Mouse (Mus musculus) forebrain, embryonic 15.5 days (tissue): ENCODE measurements around the gene Kif1b. TPM values are rescaled to one million over a fixed set of nuclear protein-coding genes. Genes with fewer than 3 reads are reported as not detected.
A peak's percentile ranks its signal among the peaks of the same experiment; 100 is the strongest.

Experiments used
- ATAC-seq: fragments of 200-750 bp; cut with Nextera tagmentation; replicated peaks from 2 replicates; pipeline ENCODE4 v1.8.0; 2017; ENCODE audit warnings: mild to moderate bottlenecking, moderate TSS enrichment, moderate library complexity
- H3K27ac ChIP-seq: fragments of 300-500 bp; sonication (generic); replicated peaks from 2 replicates; pipeline ENCODE4 v1.5.1; 2015; ENCODE audit warnings: mild to moderate bottlenecking, inconsistent platforms
- H3K27me3 ChIP-seq: fragments of 300-500 bp; sonication (generic); 2 replicates; pipeline ENCODE4 v1.6.1; 2015; ENCODE audit warnings: inconsistent platforms
- H3K36me3 ChIP-seq: fragments of 300-500 bp; sonication (generic); 2 replicates; pipeline ENCODE4 v1.6.1; 2015; ENCODE audit warnings: mild to moderate bottlenecking, inconsistent platforms
- H3K4me1 ChIP-seq: fragments of 300-500 bp; sonication (generic); 2 replicates; pipeline ENCODE4 v1.6.1; 2015; ENCODE audit warnings: inconsistent platforms
- H3K4me2 ChIP-seq: fragments of 300-500 bp; sonication (generic); replicated peaks from 2 replicates; pipeline ENCODE4 v1.6.1; 2015; ENCODE audit warnings: mild to moderate bottlenecking, inconsistent platforms
- H3K4me3 ChIP-seq: fragments of 300-500 bp; sonication (generic); 2 replicates; pipeline ENCODE4 v1.5.1; 2015; ENCODE audit warnings: mild to moderate bottlenecking, inconsistent platforms
- H3K9ac ChIP-seq: fragments of 300-500 bp; sonication (generic); replicated peaks from 2 replicates; pipeline ENCODE4 v1.6.1; 2015; ENCODE audit warnings: mild to moderate bottlenecking, inconsistent platforms
- H3K9me3 ChIP-seq: fragments of 300-500 bp; sonication (generic); 2 replicates; pipeline ENCODE4 v1.6.1; 2016; ENCODE audit warnings: inconsistent platforms
- WGBS: fragments of 180-500 bp; shearing (Covaris S2); methylation state at CpG from one replicate; pipeline ENCODE4 v1.1.7; 2015; ENCODE audit warnings: mixed read lengths; 5-methylcytosine and 5-hydroxymethylcytosine counted together
- polyA plus RNA-seq: library from polyadenylated mRNA; unstranded; fragments of >200 nt; fragmentation: Nextera tagmentation; extraction: Ambion mirVana; gene quantifications from 2 replicates; pipeline ENCODE4 v1.2.1, GENCODE M21; 2015

The Kif1b gene
- polyA plus RNA-seq, 1 experiment from 2014 or later: 141 TPM

- H3K4me1 ChIP-seq: peaks cover 30% of the 10 kb centered on the region
- no peak overlapping the region for H3K9ac ChIP-seq
- H3K4me3 ChIP-seq: no peak overlapping the region
- H3K9me3 ChIP-seq: no peaks in the 10 kb centered on the region
- H3K27me3 ChIP-seq: no peaks in the 10 kb centered on the region
- ATAC-seq: no peak
- 82% methylated on average over 8 of the region's 8 CpGs for WGBS
- H3K4me2 ChIP-seq: no peak overlapping the region
- no peak overlapping the region for H3K27ac ChIP-seq
- H3K36me3 ChIP-seq: peaks cover 25% of the 10 kb centered on the region
These were observed 21.0 kb downstream of the Kif1b start for GRCm38 (mm10) chr4:149286287-149287137.

GRCm38 (mm10) chr4:149285691-149286090, 21.8 kb downstream of the Kif1b start:
- Histone ChIP-seq H3K9me3 (no peaks in the 10 kb centered on the region), H3K4me3 (no peak overlapping the region), H3K9ac (no peak overlapping the region), H3K27me3 (no peaks in the 10 kb centered on the region), H3K36me3 (peaks cover 20% of the 10 kb centered on the region), H3K4me1 (peaks cover 30% of the 10 kb centered on the region), H3K27ac (no peak overlapping the region), H3K4me2 (no peak overlapping the region)
- WGBS: 77% methylated on average over 1 of the region's 1 CpGs
- no peak for ATAC-seq

DNA sequence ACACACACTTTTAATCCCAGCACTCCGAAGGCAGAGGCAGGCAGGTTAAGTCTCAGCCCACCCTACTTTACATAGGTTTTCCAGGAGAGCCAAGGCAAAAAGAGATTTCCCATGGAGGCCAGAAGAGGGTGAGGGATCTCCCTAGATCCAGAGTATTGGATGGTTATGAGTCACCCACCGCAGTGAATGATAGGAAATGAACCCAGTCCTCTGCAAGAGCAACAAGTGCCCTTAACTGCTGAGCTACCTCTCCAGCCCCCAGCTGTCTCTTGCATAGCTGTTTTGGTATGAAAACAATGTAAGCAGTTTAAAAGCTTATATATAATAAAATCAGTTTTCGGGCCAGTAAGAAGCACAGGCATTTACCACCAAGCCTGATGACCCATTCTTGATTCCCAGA, 24.5 kb downstream of the Kif1b start:
- H3K36me3 ChIP-seq: 0 out of 2 replicates have a peak, but pooled peaks cover under 1% of the 10 kb centered on the region
- no peak overlapping the region for H3K27ac ChIP-seq
- no peaks in the 10 kb centered on the region for H3K27me3 ChIP-seq
- no peak overlapping the region for H3K4me3 ChIP-seq
- no peaks in the 10 kb centered on the region for H3K9me3 ChIP-seq
- 89% methylated on average over 3 of the region's 3 CpGs for WGBS
- no peak for ATAC-seq
- H3K9ac ChIP-seq: no peak overlapping the region
- H3K4me2 ChIP-seq: no peak overlapping the region
- peaks cover 38% of the 10 kb centered on the region for H3K4me1 ChIP-seq

GRCm38 (mm10) chr4:149282025-149282738, 25.3 kb downstream of the Kif1b start:
- no peaks in the 10 kb centered on the region for H3K36me3 ChIP-seq
- H3K27me3 ChIP-seq: no peaks in the 10 kb centered on the region
- ATAC-seq: no peak
- no peaks in the 10 kb centered on the region for H3K9me3 ChIP-seq
- peaks cover 46% of the 10 kb centered on the region for H3K4me1 ChIP-seq
- 75% methylated on average over 7 of the region's 7 CpGs for WGBS
- no peak overlapping the region for H3K4me3 ChIP-seq
- H3K9ac ChIP-seq: no peak overlapping the region
- H3K4me2 ChIP-seq: no peak overlapping the region
- no peak overlapping the region for H3K27ac ChIP-seq

DNA sequence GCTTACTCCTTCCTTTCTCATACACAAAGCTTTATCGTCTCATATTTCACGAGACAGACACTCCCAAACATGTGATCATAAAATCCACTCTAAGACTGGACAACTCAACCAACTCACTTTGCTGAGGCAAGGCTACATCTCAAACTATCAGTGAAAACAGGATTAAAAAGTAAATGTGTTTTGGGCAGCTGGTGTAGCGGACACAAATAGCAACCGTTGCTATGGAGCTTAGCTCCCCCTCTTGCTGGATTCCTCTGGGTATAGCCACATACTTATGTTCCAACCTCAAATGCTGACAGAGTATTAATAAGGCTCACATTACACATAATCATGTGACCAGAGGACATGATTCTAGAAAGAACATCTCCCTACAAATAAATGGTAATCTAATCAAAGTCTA, 29.9 kb downstream of the Kif1b start:
- ATAC-seq: peak; percentile 72; the same call in 1 of the 2 replicates
- Histone ChIP-seq H3K27me3 (no peaks in the 10 kb centered on the region), H3K4me2 (no peak overlapping the region), H3K4me3 (no peak overlapping the region), H3K9ac (no peak overlapping the region), H3K36me3 (peaks cover 31% of the 10 kb centered on the region), H3K4me1 (peaks cover 20% of the 10 kb centered on the region), H3K27ac (peak overlapping the region; percentile 43; the same call in 1 of the 2 replicates), H3K9me3 (no peaks in the 10 kb centered on the region)
- WGBS: 54% methylated on average over 4 of the region's 4 CpGs

GRCm38 (mm10) chr4:149273128-149273527, 34.4 kb downstream of the Kif1b start:
- Histone ChIP-seq H3K4me2 (no peak overlapping the region), H3K36me3 (peaks cover 62% of the 10 kb centered on the region), H3K4me1 (peaks cover 9% of the 10 kb centered on the region), H3K4me3 (no peak overlapping the region), H3K9ac (no peak overlapping the region), H3K27me3 (no peaks in the 10 kb centered on the region), H3K9me3 (no peaks in the 10 kb centered on the region), H3K27ac (no peak overlapping the region)
- no peak for ATAC-seq
- WGBS: 96% methylated on average over 1 of the region's 1 CpGs

- ATAC-seq: no peak
- peaks cover 80% of the 10 kb centered on the region for H3K36me3 ChIP-seq
- WGBS: 97% methylated on average over 6 of the region's 6 CpGs
- no peak overlapping the region for H3K27ac ChIP-seq
- H3K4me3 ChIP-seq: no peak overlapping the region
- no peaks in the 10 kb centered on the region for H3K27me3 ChIP-seq
- no peak overlapping the region for H3K4me2 ChIP-seq
- H3K9ac ChIP-seq: no peak overlapping the region
- no peaks in the 10 kb centered on the region for H3K9me3 ChIP-seq
- H3K4me1 ChIP-seq: no peaks in the 10 kb centered on the region
These were observed 37.0 kb downstream of the Kif1b start for GRCm38 (mm10) chr4:149270541-149270940.

DNA sequence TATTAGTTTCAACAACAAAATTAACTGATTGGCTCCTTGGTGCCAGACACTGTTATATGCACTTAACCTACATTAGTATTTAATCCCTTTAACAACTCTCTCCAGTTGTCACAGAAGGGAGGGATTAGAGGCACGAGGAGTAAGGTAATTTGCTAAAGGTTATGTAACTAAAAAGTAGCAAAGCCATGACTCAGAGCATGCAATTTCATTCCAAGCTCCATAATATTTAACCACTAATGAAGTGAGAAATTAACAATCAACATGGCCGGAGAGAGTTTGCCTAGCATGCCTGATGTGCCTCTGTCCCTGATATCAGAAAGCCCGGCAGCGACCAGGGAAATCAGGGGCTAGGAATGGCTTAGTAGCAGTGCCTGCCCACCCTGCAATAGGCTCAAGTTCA, 38.5 kb downstream of the Kif1b start:
- no peak overlapping the region for H3K9ac ChIP-seq
- no peak overlapping the region for H3K4me2 ChIP-seq
- peaks cover 71% of the 10 kb centered on the region for H3K36me3 ChIP-seq
- no peaks in the 10 kb centered on the region for H3K9me3 ChIP-seq
- H3K4me3 ChIP-seq: no peak overlapping the region
- no peaks in the 10 kb centered on the region for H3K27me3 ChIP-seq
- no peaks in the 10 kb centered on the region for H3K4me1 ChIP-seq
- H3K27ac ChIP-seq: no peak overlapping the region
- WGBS: 84% methylated on average over 4 of the region's 4 CpGs
- no peak for ATAC-seq

DNA sequence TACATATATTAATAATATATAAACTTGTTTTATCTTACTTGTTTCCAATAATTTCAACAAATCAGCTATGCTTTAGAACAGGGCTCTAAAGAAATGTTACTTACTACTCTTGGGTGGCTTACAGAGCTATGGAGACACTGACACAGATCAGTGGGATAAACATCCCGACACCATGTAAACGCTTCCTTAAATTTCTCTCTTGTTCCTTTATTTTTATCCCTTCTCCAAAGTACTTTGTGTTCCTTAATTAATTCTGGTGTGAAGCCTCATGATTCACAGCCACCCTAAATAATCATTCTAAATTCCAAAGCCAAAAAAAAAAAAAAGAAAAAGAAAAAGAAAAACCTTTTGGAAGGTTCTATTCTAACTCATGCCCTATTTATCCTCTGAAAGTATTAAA, 42.6 kb downstream of the Kif1b start:
- Histone ChIP-seq H3K4me2 (no peak overlapping the region), H3K4me3 (no peak overlapping the region), H3K27ac (no peak overlapping the region), H3K27me3 (no peaks in the 10 kb centered on the region), H3K36me3 (peaks cover 67% of the 10 kb centered on the region), H3K4me1 (no peaks in the 10 kb centered on the region), H3K9ac (no peak overlapping the region), H3K9me3 (no peaks in the 10 kb centered on the region)
- WGBS: 85% methylated on average over 2 of the region's 2 CpGs
- ATAC-seq: no peak

DNA sequence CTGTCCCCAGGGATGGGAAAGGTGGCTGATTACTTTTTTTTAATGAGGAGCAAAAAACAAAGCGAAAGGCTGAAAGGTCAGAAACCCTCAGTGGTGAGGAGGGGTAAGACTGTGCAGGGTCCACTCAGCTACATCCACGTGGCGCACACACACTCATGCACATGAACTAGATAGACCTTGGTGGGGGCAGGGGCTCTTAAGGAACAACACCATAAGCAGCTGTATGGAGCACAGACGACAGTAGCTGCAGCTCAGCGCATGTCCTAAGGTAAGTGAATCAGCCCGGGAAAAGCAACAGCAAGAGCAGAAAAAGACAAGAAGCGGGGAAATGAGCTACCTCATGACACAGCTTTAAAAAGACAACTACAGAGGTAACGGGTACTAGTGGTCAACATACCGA, 44.3 kb downstream of the Kif1b start:
- Histone ChIP-seq H3K4me2 (no peak overlapping the region), H3K27ac (no peak overlapping the region), H3K36me3 (peaks cover 67% of the 10 kb centered on the region), H3K27me3 (no peaks in the 10 kb centered on the region), H3K4me1 (no peaks in the 10 kb centered on the region), H3K9me3 (no peaks in the 10 kb centered on the region), H3K4me3 (no peak overlapping the region), H3K9ac (no peak overlapping the region)
- WGBS: 91% methylated on average over 9 of the region's 9 CpGs
- ATAC-seq: no peak

DNA sequence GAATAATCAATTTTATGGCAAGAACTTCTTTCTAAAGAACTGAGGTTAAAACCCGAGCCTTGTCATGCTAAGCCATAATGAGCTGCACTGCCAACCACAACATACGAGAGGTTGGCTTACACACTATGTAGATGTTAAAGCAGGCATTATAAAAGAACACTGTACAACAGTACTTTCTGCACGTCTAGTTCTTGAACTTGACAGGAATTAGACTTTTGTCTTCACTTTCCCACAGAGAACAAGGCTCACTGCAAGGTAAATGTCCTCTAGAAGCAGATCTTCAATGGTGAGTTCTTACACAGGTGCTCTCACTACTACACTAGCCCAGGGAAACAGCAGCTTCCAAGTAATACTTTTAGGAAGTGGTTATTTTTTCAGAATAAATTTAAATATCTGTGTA, 46.0 kb downstream of the Kif1b start:
- H3K4me2 ChIP-seq: no peak overlapping the region
- peaks cover 62% of the 10 kb centered on the region for H3K36me3 ChIP-seq
- ATAC-seq: no peak
- H3K4me1 ChIP-seq: peaks cover 4% of the 10 kb centered on the region
- H3K27me3 ChIP-seq: no peaks in the 10 kb centered on the region
- WGBS: 51% methylated on average over 3 of the region's 3 CpGs
- H3K27ac ChIP-seq: no peak overlapping the region
- H3K9me3 ChIP-seq: no peaks in the 10 kb centered on the region
- no peak overlapping the region for H3K9ac ChIP-seq
- no peak overlapping the region for H3K4me3 ChIP-seq

DNA sequence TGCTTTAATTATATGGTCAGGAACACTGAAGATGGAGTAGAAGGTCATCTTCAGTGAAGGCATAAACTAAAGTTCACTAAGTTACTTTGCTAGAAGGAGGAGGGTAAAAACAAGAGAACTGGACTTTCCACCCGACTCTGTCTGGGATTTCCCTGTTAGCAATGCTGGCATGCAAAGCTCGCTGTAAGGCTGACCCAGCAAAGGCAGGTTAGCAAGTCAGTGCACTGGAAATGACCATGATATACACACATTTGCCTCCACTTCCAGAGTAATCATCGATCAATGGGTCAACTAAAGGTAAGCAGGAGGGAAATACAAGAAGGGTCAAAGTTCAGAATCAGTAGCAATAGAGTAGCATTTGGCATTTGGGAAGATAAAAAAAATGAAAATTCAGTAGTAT, 46.6 kb downstream of the Kif1b start:
- 93% methylated on average over 3 of the region's 3 CpGs for WGBS
- Histone ChIP-seq H3K9ac (no peak overlapping the region), H3K27me3 (no peaks in the 10 kb centered on the region), H3K36me3 (peaks cover 62% of the 10 kb centered on the region), H3K9me3 (no peaks in the 10 kb centered on the region), H3K4me1 (peaks cover 9% of the 10 kb centered on the region), H3K4me2 (no peak overlapping the region), H3K4me3 (no peak overlapping the region), H3K27ac (no peak overlapping the region)
- no peak for ATAC-seq
